Mouse (Mus musculus): ENCODE measurements at regions not wholly inside any gene's neighbourhood (a gene's known extent, or its start where the extent isn't known, plus 50 kb on each side); places are given as distances from the start of the nearest gene placed in this dataset.
A peak's percentile ranks its signal among the peaks of the same experiment; 100 is the strongest.

- DNase-seq (ENCODE audit: low spot score in 2 of 2) = peak in 1 of 2 experiments; percentile 12
Measured at GRCm38 (mm10) chrX:90992008-90992407, 100.1 kb downstream of the Gm44 start.

All from frontal cortex, postnatal 36 days (tissue).